Mouse (Mus musculus) myocyte (in vitro differentiated cells): ENCODE measurements around the gene Irs2. TPM values are rescaled to one million over a fixed set of nuclear protein-coding genes. Genes with fewer than 3 reads are reported as not detected.

Experiments used
- H3K27me3 ChIP-seq: one replicate; pipeline ENCODE4 v1.6.1; 2011; ENCODE audit not compliant: control insufficient read depth, insufficient read depth, insufficient read length
- H3K36me3 ChIP-seq: one replicate; pipeline ENCODE4 v1.6.1; 2011; ENCODE audit not compliant: control insufficient read depth, insufficient read depth
- H3K4me2 ChIP-seq: one replicate; pipeline ENCODE4 v1.6.1; 2011; ENCODE audit warnings: low read depth, control low read depth
- H3K4me3 ChIP-seq: one replicate; pipeline ENCODE4 v1.5.1; 2011; ENCODE audit warnings: mild to moderate bottlenecking, control low read depth, moderate library complexity
- H3K79me2 ChIP-seq: one replicate; pipeline ENCODE4 v1.6.1; 2011; ENCODE audit not compliant: control insufficient read depth, insufficient read depth
- H3ac ChIP-seq: one replicate; pipeline ENCODE4 v1.6.1; 2011; ENCODE audit not compliant: control insufficient read depth, insufficient read length
- CEBPB ChIP-seq: IDR thresholded peaks from 2 replicates; pipeline ENCODE4 v1.6.1; 2011; ENCODE audit warnings: mild to moderate bottlenecking, moderate library complexity; ENCODE audit not compliant: poor library complexity, insufficient read depth, severe bottlenecking
- E2F4 ChIP-seq: IDR thresholded peaks from one replicate; pipeline ENCODE4 v1.6.1; 2011; ENCODE audit warnings: mild to moderate bottlenecking, control low read depth, moderate library complexity; ENCODE audit not compliant: insufficient read depth
- MAX ChIP-seq: IDR thresholded peaks from one replicate; pipeline ENCODE4 v1.6.1; 2011; ENCODE audit warnings: low read depth, mild to moderate bottlenecking, control low read depth
- MYOD1 ChIP-seq, 3 experiments: IDR thresholded peaks; one replicate each; pipeline ENCODE4 v1.6.1; 2011; ENCODE audit warnings: control low read depth in 2 of 3, low read depth in 2 of 3, mild to moderate bottlenecking in 2 of 3, moderate library complexity in 1 of 3; ENCODE audit not compliant: insufficient read length in 2 of 3, control insufficient read depth in 1 of 3
- MYOG ChIP-seq, 3 experiments: IDR thresholded peaks; one replicate each; pipeline ENCODE4 v1.6.1; 2011; ENCODE audit warnings: control low read depth in 2 of 3, low read depth in 2 of 3, mild to moderate bottlenecking in 2 of 3; ENCODE audit not compliant: insufficient read length in 2 of 3, control insufficient read depth in 1 of 3, insufficient read depth in 1 of 3
- POLR2A ChIP-seq: IDR thresholded peaks from one replicate; pipeline ENCODE4 v1.6.1; 2011; ENCODE audit warnings: low read depth, mild to moderate bottlenecking, control low read depth, moderate library complexity; ENCODE audit not compliant: insufficient read length
- POLR2AphosphoS2 ChIP-seq: IDR thresholded peaks from one replicate; pipeline ENCODE4 v1.6.1; 2011; ENCODE audit warnings: low read depth, control low read depth; ENCODE audit not compliant: insufficient read length
- REST ChIP-seq: IDR thresholded peaks from one replicate; pipeline ENCODE4 v1.6.1; 2011; ENCODE audit warnings: mild to moderate bottlenecking, control low read depth, moderate library complexity; ENCODE audit not compliant: insufficient read depth, insufficient read length
- SRF ChIP-seq: IDR thresholded peaks from one replicate; pipeline ENCODE4 v1.6.1; 2011; ENCODE audit warnings: low read depth; ENCODE audit not compliant: control insufficient read depth, insufficient read length
- TCF12 ChIP-seq: IDR thresholded peaks from one replicate; pipeline ENCODE4 v1.6.1; 2011; ENCODE audit warnings: mild to moderate bottlenecking, control low read depth; ENCODE audit not compliant: poor library complexity, insufficient read depth, severe bottlenecking
- TCF3 ChIP-seq: IDR thresholded peaks from one replicate; pipeline ENCODE4 v1.6.1; 2011; ENCODE audit warnings: low read depth, control low read depth; ENCODE audit not compliant: insufficient read length
- USF1 ChIP-seq: IDR thresholded peaks from one replicate; pipeline ENCODE4 v1.6.1; 2011; ENCODE audit warnings: low read depth, mild to moderate bottlenecking, control low read depth, moderate library complexity
- polyA plus RNA-seq: library from polyadenylated mRNA; unstranded; fragments of >200 nt; fragmentation: generic; extraction: Trizol; gene quantifications from one replicate; pipeline ENCODE4 v1.2.1, GENCODE M21; 2012; ENCODE audit warnings: missing spikeins

The Irs2 gene
- polyA plus RNA-seq, 1 experiment: 2.0 TPM

GRCm38 (mm10) chr8:11005460-11006275, 2.6 kb downstream of the Irs2 start:
- no peak overlapping the region for H3K4me3 ChIP-seq
- H3K79me2 ChIP-seq: no peaks in the 10 kb centered on the region
- H3K4me2 ChIP-seq: no peak overlapping the region
- no peaks in the 10 kb centered on the region for H3K27me3 ChIP-seq
- TF ChIP-seq TCF12 (no peak), POLR2A (peak; percentile 19)
- no peak overlapping the region for H3ac ChIP-seq
- no peaks in the 10 kb centered on the region for H3K36me3 ChIP-seq

- no peak overlapping the region for H3ac ChIP-seq
- no peaks in the 10 kb centered on the region for H3K36me3 ChIP-seq
- H3K4me3 ChIP-seq: no peak overlapping the region
- H3K27me3 ChIP-seq: no peaks in the 10 kb centered on the region
- TF ChIP-seq POLR2AphosphoS2: no peak
- no peak for TF ChIP-seq MYOD1 (IDR thresholded peaks at IDR 0.05; ENCODE audit: control insufficient read depth in 1 of 3, insufficient read length in 2 of 3, low read depth in 2 of 3)
- no peak for TF ChIP-seq CEBPB
- H3K79me2 ChIP-seq: peaks cover 5% of the 10 kb centered on the region
- H3K4me2 ChIP-seq: no peak overlapping the region
Measured at GRCm38 (mm10) chr8:11004781-11005459, 3.3 kb downstream of the Irs2 start.

- no peak for TF ChIP-seq POLR2AphosphoS2
- TF ChIP-seq USF1: no peak
- no peak for TF ChIP-seq E2F4
- TF ChIP-seq SRF: no peak
- TF ChIP-seq CEBPB: no peak
- TF ChIP-seq MYOD1 (IDR thresholded peaks at IDR 0.05; ENCODE audit: control insufficient read depth in 1 of 3, insufficient read length in 2 of 3, low read depth in 2 of 3): no peak
- TF ChIP-seq REST: no peak
- TF ChIP-seq MAX: no peak
- TF ChIP-seq POLR2A: no peak
- TF ChIP-seq MYOG (IDR thresholded peaks at IDR 0.05; ENCODE audit: control insufficient read depth in 1 of 3, insufficient read depth in 1 of 3, insufficient read length in 2 of 3, low read depth in 2 of 3): no peak
- no peak for TF ChIP-seq TCF3
- peaks cover 5% of the 10 kb centered on the region for H3K79me2 ChIP-seq
- H3ac ChIP-seq: no peak overlapping the region
- no peaks in the 10 kb centered on the region for H3K36me3 ChIP-seq
- H3K4me2 ChIP-seq: peak overlapping the region; percentile 63
- no peaks in the 10 kb centered on the region for H3K27me3 ChIP-seq
- H3K4me3 ChIP-seq: no peak overlapping the region
Measured at GRCm38 (mm10) chr8:11003917-11004470, 4.3 kb downstream of the Irs2 start.

GRCm38 (mm10) chr8:11003253-11003652, 5.0 kb downstream of the Irs2 start:
- Histone ChIP-seq H3K36me3 (no peaks in the 10 kb centered on the region), H3K4me3 (no peak overlapping the region), H3K27me3 (no peaks in the 10 kb centered on the region), H3ac (no peak overlapping the region), H3K4me2 (peak overlapping the region; percentile 63), H3K79me2 (peaks cover 5% of the 10 kb centered on the region)
- TF ChIP-seq TCF12 (no peak), USF1 (no peak), POLR2AphosphoS2 (no peak), MAX (no peak), SRF (no peak), TCF3 (no peak), MYOD1 (IDR thresholded peaks at IDR 0.05; ENCODE audit: control insufficient read depth in 1 of 3, insufficient read length in 2 of 3, low read depth in 2 of 3) (no peak), CEBPB (no peak), MYOG (IDR thresholded peaks at IDR 0.05; ENCODE audit: control insufficient read depth in 1 of 3, insufficient read depth in 1 of 3, insufficient read length in 2 of 3, low read depth in 2 of 3) (no peak), REST (no peak)

DNA sequence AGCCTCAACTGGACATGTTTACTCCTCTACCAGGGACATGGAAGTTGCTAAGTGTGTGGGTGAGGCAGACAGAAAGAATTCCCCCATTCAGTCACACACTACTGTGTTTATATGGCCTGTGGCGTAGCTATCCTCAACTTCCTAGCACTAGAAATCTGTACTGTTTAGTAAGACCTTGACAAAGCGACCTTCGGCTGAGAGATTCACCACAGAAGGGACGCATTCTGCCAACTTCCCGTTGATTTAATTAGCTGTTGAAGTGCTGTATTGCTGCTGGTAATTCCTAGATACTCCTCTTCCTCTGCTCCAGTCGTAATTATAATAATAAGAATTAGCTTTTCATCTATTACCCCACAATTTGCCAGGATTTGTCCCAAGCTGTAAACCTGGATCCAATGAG, 5.4 kb downstream of the Irs2 start:
- TF ChIP-seq USF1: no peak
- no peak for TF ChIP-seq POLR2A
- TF ChIP-seq POLR2AphosphoS2: no peak
- no peak for TF ChIP-seq REST
- no peak for TF ChIP-seq TCF12
- TF ChIP-seq MYOD1 (IDR thresholded peaks at IDR 0.05; ENCODE audit: control insufficient read depth in 1 of 3, insufficient read length in 2 of 3, low read depth in 2 of 3): no peak
- TF ChIP-seq E2F4: no peak
- TF ChIP-seq MYOG (IDR thresholded peaks at IDR 0.05; ENCODE audit: control insufficient read depth in 1 of 3, insufficient read depth in 1 of 3, insufficient read length in 2 of 3, low read depth in 2 of 3): no peak
- no peak for TF ChIP-seq SRF
- TF ChIP-seq TCF3: no peak
- TF ChIP-seq MAX: no peak
- no peak for TF ChIP-seq CEBPB
- H3K27me3 ChIP-seq: no peaks in the 10 kb centered on the region
- H3ac ChIP-seq: no peak overlapping the region
- no peak overlapping the region for H3K4me3 ChIP-seq
- H3K36me3 ChIP-seq: no peaks in the 10 kb centered on the region
- peak overlapping the region; percentile 63 for H3K4me2 ChIP-seq
- peaks cover 5% of the 10 kb centered on the region for H3K79me2 ChIP-seq
